Mouse (Mus musculus) adrenal gland, postnatal 36 days (tissue): ENCODE measurements around the gene Sema6d. TPM values are rescaled to one million over a fixed set of nuclear protein-coding genes. Genes with fewer than 3 reads are reported as not detected.
A peak's percentile ranks its signal among the peaks of the same experiment; 100 is the strongest.

Source experiments
- DNase-seq, 2 experiments: peaks; one replicate each; pipeline ENCODE4 v3.0.0; 2021; ENCODE audit warnings: mixed read lengths in 1 of 2
- total RNA-seq, 2 experiments: library from RNA; stranded (reverse); gene quantifications; 2 replicates each; pipeline ENCODE4 v1.2.3; 2021

Sema6d gene
- total RNA-seq, 2 experiments from 2014 or later: 7.7 to 11.3 TPM

- no peak for DNase-seq
These were observed 203.8 kb downstream of the Sema6d start for GRCm38 (mm10) chr2:124293601-124294000.

GRCm38 (mm10) chr2:124298351-124298750 is 208.6 kb downstream of the Sema6d start:
- peak in 1 of 2 experiments; percentile 5 for DNase-seq

GRCm38 (mm10) chr2:124298872-124299271 is 209.1 kb downstream of the Sema6d start:
- DNase-seq: peak in 1 of 2 experiments; percentile 1

GRCm38 (mm10) chr2:124308605-124309004 is 218.8 kb downstream of the Sema6d start:
- no peak for DNase-seq

GRCm38 (mm10) chr2:124309361-124310128 is 219.8 kb downstream of the Sema6d start:
- DNase-seq: no peak

GRCm38 (mm10) chr2:124322528-124323215 is 232.9 kb downstream of the Sema6d start:
- DNase-seq: peak; percentile 8 to 17

- DNase-seq: no peak
These were observed 234.4 kb downstream of the Sema6d start for GRCm38 (mm10) chr2:124324107-124324724.

- no peak for DNase-seq
These were observed 239.8 kb downstream of the Sema6d start for GRCm38 (mm10) chr2:124329473-124330130.

- DNase-seq: no peak
These were observed 243.1 kb downstream of the Sema6d start for GRCm38 (mm10) chr2:124332890-124333289.

GRCm38 (mm10) chr2:124334655-124335054 is 244.9 kb downstream of the Sema6d start:
- DNase-seq: peak in 1 of 2 experiments; percentile 12

- DNase-seq: no peak
These were observed 248.5 kb downstream of the Sema6d start for GRCm38 (mm10) chr2:124338296-124338695.

GRCm38 (mm10) chr2:124354191-124354590 is 264.4 kb downstream of the Sema6d start:
- no peak for DNase-seq

GRCm38 (mm10) chr2:124354716-124355115 is 264.9 kb downstream of the Sema6d start:
- no peak for DNase-seq

GRCm38 (mm10) chr2:124369291-124369690 is 279.5 kb downstream of the Sema6d start:
- DNase-seq: peak in 1 of 2 experiments; percentile 3

GRCm38 (mm10) chr2:124369991-124370390 is 280.2 kb downstream of the Sema6d start:
- peak; percentile 28 to 76 for DNase-seq

- DNase-seq: no peak
These were observed 281.6 kb downstream of the Sema6d start for GRCm38 (mm10) chr2:124371363-124371762.

GRCm38 (mm10) chr2:124385053-124385452 is 295.3 kb downstream of the Sema6d start:
- DNase-seq: no peak

GRCm38 (mm10) chr2:124385722-124386121 is 296.0 kb downstream of the Sema6d start:
- no peak for DNase-seq

GRCm38 (mm10) chr2:124388269-124388668 is 298.5 kb downstream of the Sema6d start:
- DNase-seq: peak in 1 of 2 experiments; percentile 13

GRCm38 (mm10) chr2:124396733-124397132 is 307.0 kb downstream of the Sema6d start:
- no peak for DNase-seq

- DNase-seq: no peak
These were observed 307.5 kb downstream of the Sema6d start for GRCm38 (mm10) chr2:124397304-124397703.

GRCm38 (mm10) chr2:124399611-124400010 is 309.8 kb downstream of the Sema6d start:
- DNase-seq: no peak
